In the genomic region with DNA sequence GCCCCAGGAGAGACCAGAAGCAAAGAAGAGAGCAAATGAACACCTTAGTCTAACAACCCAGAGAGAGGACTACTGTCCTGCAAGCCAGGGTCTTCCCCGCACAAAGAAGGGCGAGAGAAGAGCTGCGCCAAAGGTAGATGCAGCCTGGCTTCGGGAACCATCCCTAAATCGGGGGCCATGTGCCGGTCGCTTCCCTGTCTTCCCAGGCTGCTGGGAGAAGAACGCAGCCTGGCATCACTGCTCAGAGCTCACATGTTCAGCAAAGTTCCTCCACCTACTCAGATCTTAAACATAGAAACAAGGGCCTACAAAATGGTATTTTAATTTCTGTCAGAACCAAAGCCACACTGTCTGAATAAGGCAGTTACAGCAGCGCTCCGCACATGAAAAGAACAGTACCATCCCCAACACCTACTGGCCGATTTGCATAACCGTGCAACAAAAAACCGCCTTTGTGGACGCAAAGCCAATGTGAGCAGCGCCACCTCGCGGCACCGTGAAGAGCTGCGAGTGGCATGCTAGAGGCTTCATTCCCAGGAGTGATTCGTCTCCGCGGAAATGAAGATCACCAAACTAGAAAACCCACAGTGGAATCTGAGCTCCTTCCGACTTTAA, we compare ENCODE assay signal across 8 mouse cellular contexts.
A peak's percentile ranks its signal among the peaks of the same experiment; 100 is the strongest.
DNase-seq lines count a peak whose midpoint lies in the region; ATAC-seq and TF ChIP-seq lines count a peak whose summit lies in the region.

No protein-coding gene starts in this region.

- WGBS in embryonic facial prominence, embryonic 13.5 days: 5% methylated on average over 23 of the region's 23 CpGs
- 8% methylated on average over 23 of the region's 23 CpGs for WGBS in limb, embryonic 14.5 days

- DNase-seq in 416B (ENCODE audit: low read depth): peak; percentile 73
- peak; percentile 63 to 76 for DNase-seq in adrenal gland, postnatal 4 days (ENCODE audit: low spot score in 2 of 2)
- peak; percentile 50 to 83 for DNase-seq in heart, adult 9 months (ENCODE audit: low spot score in 2 of 2)
- peak; percentile 81 for DNase-seq in kidney, adult 9 months
- peak; percentile 80 for DNase-seq in limb, embryonic 14.5 days (ENCODE audit: low spot score)
- DNase-seq in spleen, postnatal 36 days (ENCODE audit: low spot score in 2 of 2): peak; percentile 61 to 67

- H3K4me3 ChIP-seq in embryonic facial prominence, embryonic 13.5 days: peak overlapping the region; percentile 28
- peak overlapping the region; percentile 19; the same call in 1 of the 2 replicates for H3K4me3 ChIP-seq in limb, embryonic 14.5 days (replicated peaks; ENCODE audit: low read length)

- no peaks in the 10 kb centered on the region; the same call in 1 of the 2 replicates for H3K36me3 ChIP-seq in embryonic facial prominence, embryonic 13.5 days
- 0 out of 2 replicates have a peak, but pooled peaks cover 5% of the 10 kb centered on the region for H3K36me3 ChIP-seq in limb, embryonic 14.5 days (ENCODE audit: control insufficient read depth, insufficient read depth, low read length)

- no peak overlapping the region for H3K27ac ChIP-seq in embryonic facial prominence, embryonic 13.5 days
- H3K27ac ChIP-seq in limb, embryonic 14.5 days (replicated peaks; ENCODE audit: low read depth, low read length): no peak overlapping the region

- ATAC-seq in embryonic facial prominence, embryonic 13.5 days (ENCODE audit: insufficient number of reproducible peaks, insufficient read depth, low FRiP score, low TSS enrichment, low read depth): peak; percentile 53; the same call in 1 of the 2 replicates
- peak; percentile 72 for ATAC-seq in limb, embryonic 14.5 days (ENCODE audit: low FRiP score, low read depth)
- ATAC-seq in monocyte, adult 5-6 weeks (replicated peaks; ENCODE audit: insufficient number of reproducible peaks, low FRiP score, low TSS enrichment, poor library complexity, severe bottlenecking): peak; percentile 58; the same call in 1 of the 2 replicates

- TF ChIP-seq POLR2A in limb, embryonic 14.5 days (IDR thresholded peaks at IDR 0.05; ENCODE audit: borderline replicate concordance, extremely low read depth, insufficient read depth, insufficient read length): no peak

- H3K27me3 ChIP-seq in embryonic facial prominence, embryonic 13.5 days: no peaks in the 10 kb centered on the region
- H3K27me3 ChIP-seq in limb, embryonic 14.5 days (ENCODE audit: control insufficient read depth, insufficient read depth, low read length): no peaks in the 10 kb centered on the region

- H3K9me3 ChIP-seq in embryonic facial prominence, embryonic 13.5 days: no peaks in the 10 kb centered on the region
- H3K9me3 ChIP-seq in limb, embryonic 14.5 days (ENCODE audit: control insufficient read depth, low read length): no peaks in the 10 kb centered on the region

- H3K4me1 ChIP-seq in embryonic facial prominence, embryonic 13.5 days: peaks cover 3% of the 10 kb centered on the region
- 0 out of 2 replicates have a peak, but pooled peaks cover 6% of the 10 kb centered on the region for H3K4me1 ChIP-seq in limb, embryonic 14.5 days (ENCODE audit: control insufficient read depth, insufficient read depth, low read length)

- H3K9ac ChIP-seq in embryonic facial prominence, embryonic 13.5 days: peak overlapping the region; percentile 59
- H3K9ac ChIP-seq in limb, embryonic 14.5 days (ENCODE audit: low read depth, low read length, severe bottlenecking): peak overlapping the region; percentile 35; the same call in 1 of the 2 replicates

- H3K4me2 ChIP-seq in embryonic facial prominence, embryonic 13.5 days: peak overlapping the region; percentile 66
- peak overlapping the region; percentile 50 for H3K4me2 ChIP-seq in limb, embryonic 14.5 days (replicated peaks; ENCODE audit: low read depth, low read length, severe bottlenecking)
